Comparison of ENCODE assay signal across 13 mouse cellular contexts in genomic region chr9:103078194-103078691, GRCm38 (mm10). TPM values are rescaled to one million over a fixed set of nuclear protein-coding genes. Genes with fewer than 3 reads are reported as not detected.
DNase-seq lines count a peak whose midpoint lies in the region; ATAC-seq and TF ChIP-seq lines count a peak whose summit lies in the region.
"Had no signal": no experiment of that assay in that cellular context is flagged by ENCODE, and none has a peak within 500 bp of the region (broad histone marks: within the 10 kb centered on the region; RNA-seq: fewer than 3 reads in every experiment).

No protein-coding gene starts in this region.

- peak; percentile 36 for DNase-seq in adrenal gland, adult 8-10 months
- DNase-seq in adrenal gland, postnatal 25 days, result no peak
- peak; percentile 45 for DNase-seq in lung, postnatal 14 days
- no peak for DNase-seq in urinary bladder, adult 18-20 months (ENCODE audit: low spot score in 2 of 2)
- no peak for DNase-seq in ovary, postnatal 10 days (ENCODE audit: low spot score)
- DNase-seq in natural killer cell, adult 2 months (ENCODE audit: low spot score in 2 of 2), result no peak
- DNase-seq: B cell, adult 2 months; cerebellum, adult 18-20 months; right cerebral cortex, postnatal 4 days had no signal

- ATAC-seq in kidney, embryonic 14.5 days (ENCODE audit: low FRiP score, low TSS enrichment), result peak; percentile 46; the same call in 1 of the 2 replicates
- ATAC-seq: Patski had no signal

- H3K27me3 ChIP-seq in C2C12 (ENCODE audit: control insufficient read depth, insufficient read depth, insufficient read length), result no peaks in the 10 kb centered on the region
- no peaks in the 10 kb centered on the region for H3K27me3 ChIP-seq in kidney, embryonic 14.5 days (ENCODE audit: control insufficient read depth, insufficient read depth, low read length)
- H3K27me3 ChIP-seq: limb, embryonic 12.5 days; Patski had no signal

- H3K9ac ChIP-seq in kidney, embryonic 14.5 days (ENCODE audit: low read depth, low read length), result no peak overlapping the region
- H3K9ac ChIP-seq: limb, embryonic 12.5 days had no signal

- H3K79me2 ChIP-seq in C2C12 (ENCODE audit: control insufficient read depth, insufficient read depth), result no peaks in the 10 kb centered on the region

- no peak for TF ChIP-seq CTCF in C2C12 (IDR thresholded peaks at IDR 0.05; ENCODE audit: control insufficient read depth, insufficient read depth, insufficient read length)

- 66% methylated on average over 6 of the region's 6 CpGs for WGBS in kidney, embryonic 14.5 days

- no peaks in the 10 kb centered on the region for H3K4me1 ChIP-seq in kidney, embryonic 14.5 days (ENCODE audit: control insufficient read depth, insufficient read depth, low read length)
- H3K4me1 ChIP-seq: limb, embryonic 12.5 days had no signal

- no peak overlapping the region for H3K4me2 ChIP-seq in kidney, embryonic 14.5 days (replicated peaks; ENCODE audit: low read depth, low read length)
- H3K4me2 ChIP-seq: limb, embryonic 12.5 days had no signal

- H3K9me3 ChIP-seq in kidney, embryonic 14.5 days (ENCODE audit: control insufficient read depth, low read length), result no peaks in the 10 kb centered on the region
- H3K9me3 ChIP-seq: limb, embryonic 12.5 days had no signal

- H3K79me3 ChIP-seq in C2C12 (ENCODE audit: low read depth), result no peaks in the 10 kb centered on the region

- H3K36me3 ChIP-seq in C2C12 (ENCODE audit: control insufficient read depth, insufficient read depth), result no peaks in the 10 kb centered on the region
- H3K36me3 ChIP-seq in kidney, embryonic 14.5 days (ENCODE audit: control insufficient read depth, insufficient read depth, low read length), result no peaks in the 10 kb centered on the region
- H3K36me3 ChIP-seq: limb, embryonic 12.5 days had no signal

- no peak overlapping the region for H3K27ac ChIP-seq in kidney, embryonic 14.5 days (ENCODE audit: low read depth, low read length)
- H3K27ac ChIP-seq: limb, embryonic 12.5 days had no signal

- no peak overlapping the region for H3ac ChIP-seq in C2C12 (ENCODE audit: control insufficient read depth, insufficient read length, low read depth)

- no peak overlapping the region for H3K4me3 ChIP-seq in C2C12 (ENCODE audit: insufficient read depth, poor library complexity, severe bottlenecking)
- H3K4me3 ChIP-seq in kidney, embryonic 14.5 days (ENCODE audit: low read length), result no peak overlapping the region
- H3K4me3 ChIP-seq: limb, embryonic 12.5 days had no signal

TF ChIP-seq in C2C12, 6 proteins besides CTCF, POLR2A, EP300 and RAD21:
- TF ChIP-seq FOSL1 (IDR thresholded peaks at IDR 0.05; ENCODE audit: insufficient read depth, low read length, poor library complexity, severe bottlenecking) (peak; percentile 76), CEBPB (IDR thresholded peaks at IDR 0.05; ENCODE audit: low read depth) (no peak)

RNA-seq across cellular contexts. Expression of gene Rab6b, which starts 33.3 kb away (rescaled TPM):
- 1 to 10 TPM; 1.9 to 5.2 (median 3.2) TPM for total RNA-seq in adrenal gland, adult 8-10 months (2022)
- 2.1 TPM in 2 replicates for total RNA-seq in adrenal gland, postnatal 25 days (2021)
- 1.7 TPM for polyA plus RNA-seq in C2C12 (2012; fragmentation: generic; extraction: Trizol)
- 3.1 and 3.5 TPM in 2 replicates for polyA plus RNA-seq in kidney, embryonic 14.5 days (2014; fragmentation: Nextera tagmentation; extraction: Ambion mirVana)

Comparison
In these comparisons a context has a peak if more than half of its experiments do, and no peak if none do; other contexts are left out.
1. DNase-seq: peak in adrenal gland, adult 8-10 months (single experiment) and lung, postnatal 14 days (single experiment); none in adrenal gland, postnatal 25 days (single experiment), urinary bladder, adult 18-20 months (0 of 2), ovary, postnatal 10 days (single experiment) and natural killer cell, adult 2 months (0 of 2).